Mouse (Mus musculus) bone marrow, adult 2 months (tissue): ENCODE measurements around the gene Gm4952. TPM values are rescaled to one million over a fixed set of nuclear protein-coding genes. Genes with fewer than 3 reads are reported as not detected.
"Not testable (repeated sequence)": the region's sequence is repeated elsewhere in the genome, so short reads cannot be mapped to it uniquely, and the experiment has no call there.

Experiments
- H3K27ac ChIP-seq: fragments of 200-500 bp; 2 replicates; pipeline ENCODE4 v1.5.1; 2012; ENCODE audit warnings: low read depth, mild to moderate bottlenecking, control low read depth, inconsistent platforms, low read length; ENCODE audit not compliant: control insufficient read depth, poor library complexity, insufficient read depth
- H3K4me1 ChIP-seq: fragments of 200-500 bp; 2 replicates; pipeline ENCODE4 v1.6.1; 2011; ENCODE audit warnings: low read length; ENCODE audit not compliant: control insufficient read depth, insufficient read depth
- H3K4me3 ChIP-seq: fragments of 200-500 bp; replicated peaks from 2 replicates; pipeline ENCODE3; 2011; ENCODE audit warnings: mild to moderate bottlenecking, low read depth, low read length, control low read depth; ENCODE audit not compliant: control insufficient read depth
- CTCF ChIP-seq: fragments of 200-500 bp; IDR thresholded peaks from 2 replicates; pipeline ENCODE4 v1.5.1; 2011; ENCODE audit warnings: low read length, control low read depth; ENCODE audit not compliant: control insufficient read depth, insufficient read depth
- POLR2A ChIP-seq: fragments of 200-500 bp; IDR thresholded peaks from 2 replicates; pipeline ENCODE4 v1.6.1; 2011; ENCODE audit warnings: low read depth, mild to moderate bottlenecking, control low read depth, low read length, borderline replicate concordance; ENCODE audit not compliant: control insufficient read depth
- WGBS: fragments of 180-500 bp; shearing (Covaris S2); methylation state at CpG from one replicate; pipeline ENCODE4 v1.1.7; 2018; 5-methylcytosine and 5-hydroxymethylcytosine counted together
- polyA plus RNA-seq: library from polyadenylated mRNA; stranded (reverse); fragments of >200 nt; gene quantifications from 2 replicates; pipeline ENCODE4 v1.2.4, GENCODE M21; 2011; ENCODE audit warnings: low replicate concordance; ENCODE audit not compliant: missing spikeins, insufficient read depth, insufficient read length

Gm4952 gene
- polyA plus RNA-seq, 1 experiment: not detected

DNA sequence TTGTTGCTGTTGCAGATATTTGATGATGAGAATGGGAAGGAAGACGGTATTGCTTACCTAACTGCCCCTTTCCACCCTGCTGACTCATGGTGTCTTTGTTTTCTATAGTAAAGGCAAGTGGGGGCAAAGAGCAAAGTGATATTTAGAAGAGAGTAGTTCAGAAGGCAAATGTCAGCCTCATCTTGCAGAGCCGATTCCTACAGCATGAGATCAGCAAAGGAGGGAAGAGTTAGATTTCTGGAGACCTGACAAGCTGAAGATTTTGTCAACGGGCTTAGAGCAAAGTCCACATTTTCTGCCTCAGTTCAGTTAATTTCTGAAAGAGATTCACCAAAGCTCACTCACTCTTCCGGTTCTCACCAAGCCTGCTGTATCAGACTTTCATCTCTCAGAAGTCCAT, 33.4 kb downstream of the Gm4952 start, which contains the start of gene Glyat:
Gene Glyat, plus strand, starts transcription at position 133 of the 400 bp plus-strand sequence.
- H3K27ac ChIP-seq: no peak within 1 kb of the TSS
- no peak within 1 kb of the TSS for H3K4me3 ChIP-seq
- TF ChIP-seq POLR2A (no peak), CTCF (no peak)
- no peaks in the 10 kb centered on the region for H3K4me1 ChIP-seq
- WGBS: 51% methylated on average over 4 of the region's 4 CpGs

GRCm38 (mm10) chr19:12634259-12634658, 34.5 kb downstream of the Gm4952 start:
- WGBS: 84% methylated on average over 3 of the region's 3 CpGs
- no peak for TF ChIP-seq POLR2A
- no peak for TF ChIP-seq CTCF
- Histone ChIP-seq H3K27ac (no peak overlapping the region), H3K4me3 (no peak overlapping the region), H3K4me1 (no peaks in the 10 kb centered on the region)

GRCm38 (mm10) chr19:12634963-12635362, 35.2 kb downstream of the Gm4952 start:
- 71% methylated on average over 4 of the region's 4 CpGs for WGBS
- Histone ChIP-seq H3K4me1 (no peaks in the 10 kb centered on the region), H3K4me3 (no peak overlapping the region), H3K27ac (no peak overlapping the region)
- no peak for TF ChIP-seq CTCF
- no peak for TF ChIP-seq POLR2A

DNA sequence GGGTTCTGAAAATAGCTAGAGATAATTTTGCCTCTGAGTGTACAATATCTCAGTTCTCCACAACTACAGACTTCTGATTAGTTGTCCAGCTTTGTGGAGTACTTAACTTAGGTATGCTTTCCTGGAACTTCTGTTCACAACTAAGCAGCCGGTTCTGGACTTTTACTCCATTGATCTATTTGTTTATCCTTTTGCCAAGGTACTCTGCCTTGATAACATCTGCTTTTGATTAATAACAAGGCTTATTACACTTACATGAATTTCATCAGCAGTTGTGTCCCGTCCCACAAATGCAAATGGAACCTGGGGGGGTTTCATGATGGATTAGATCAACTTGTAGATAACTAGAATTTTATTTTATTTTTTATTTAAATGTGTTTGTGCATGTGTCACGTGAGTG, 37.1 kb downstream of the Gm4952 start:
- TF ChIP-seq POLR2A (no peak), CTCF (no peak)
- WGBS: 70% methylated on average over 3 of the region's 3 CpGs
- H3K4me3 ChIP-seq: no peak overlapping the region
- H3K4me1 ChIP-seq: no peaks in the 10 kb centered on the region
- no peak overlapping the region for H3K27ac ChIP-seq

- H3K4me3 ChIP-seq: no peak overlapping the region
- WGBS: 65% methylated on average over 1 of the region's 1 CpGs
- no peak for TF ChIP-seq POLR2A
- no peak for TF ChIP-seq CTCF
- no peaks in the 10 kb centered on the region for H3K4me1 ChIP-seq
- H3K27ac ChIP-seq: no peak overlapping the region
Observed at GRCm38 (mm10) chr19:12638049-12638448, 38.3 kb downstream of the Gm4952 start.

GRCm38 (mm10) chr19:12649511-12649910, 49.7 kb downstream of the Gm4952 start:
- H3K4me3 ChIP-seq: no peak overlapping the region
- no peak for TF ChIP-seq POLR2A
- TF ChIP-seq CTCF: no peak
- no peak overlapping the region for H3K27ac ChIP-seq
- H3K4me1 ChIP-seq: no peaks in the 10 kb centered on the region

DNA sequence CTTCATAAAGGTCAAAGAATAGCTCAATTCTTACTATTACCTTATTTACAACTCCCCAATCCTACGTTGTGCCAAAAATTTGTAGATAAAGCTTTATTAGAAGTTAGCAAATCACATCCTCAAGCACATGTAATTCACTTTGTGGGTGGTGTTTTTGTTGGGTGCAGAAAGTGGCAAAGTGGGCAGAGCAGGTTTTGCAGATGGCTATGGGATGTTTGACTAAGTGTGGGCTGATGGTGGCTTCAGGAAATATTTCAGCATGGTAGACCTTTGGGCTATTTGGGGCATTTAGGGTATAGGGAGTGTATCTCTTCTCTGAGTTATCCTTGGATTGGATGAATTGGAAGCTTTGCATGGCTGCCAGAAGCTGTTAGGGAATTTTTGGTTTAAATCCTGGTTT, 66.4 kb downstream of the Gm4952 start:
- Histone ChIP-seq H3K4me1 (no peaks in the 10 kb centered on the region), H3K27ac (no peak overlapping the region), H3K4me3 (no peak overlapping the region)
- 78% methylated on average over 1 of the region's 1 CpGs for WGBS
- no peak for TF ChIP-seq POLR2A
- TF ChIP-seq CTCF: no peak

DNA sequence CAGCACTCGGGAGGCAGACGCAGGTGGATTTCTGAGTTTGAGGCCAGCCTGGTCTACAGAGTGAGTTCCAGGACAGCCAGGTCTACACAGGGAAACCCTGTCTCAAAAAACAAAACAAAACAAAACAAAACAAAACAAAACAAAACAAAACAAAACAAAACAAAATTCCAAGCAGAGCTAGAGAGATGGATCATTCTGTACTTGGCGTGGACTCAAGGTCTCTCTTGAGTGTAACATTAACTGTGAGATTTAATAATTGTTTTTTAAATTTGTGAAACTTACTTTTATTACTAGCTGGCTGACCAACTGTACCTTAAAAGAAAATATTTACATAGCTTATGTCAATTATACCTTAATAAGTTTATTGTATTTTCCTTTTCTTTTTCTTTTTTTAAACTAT, 68.8 kb downstream of the Gm4952 start:
- not testable (repeated sequence) for H3K27ac ChIP-seq, H3K4me1 ChIP-seq, H3K4me3 ChIP-seq
- WGBS: 92% methylated on average over 3 of the region's 3 CpGs

DNA sequence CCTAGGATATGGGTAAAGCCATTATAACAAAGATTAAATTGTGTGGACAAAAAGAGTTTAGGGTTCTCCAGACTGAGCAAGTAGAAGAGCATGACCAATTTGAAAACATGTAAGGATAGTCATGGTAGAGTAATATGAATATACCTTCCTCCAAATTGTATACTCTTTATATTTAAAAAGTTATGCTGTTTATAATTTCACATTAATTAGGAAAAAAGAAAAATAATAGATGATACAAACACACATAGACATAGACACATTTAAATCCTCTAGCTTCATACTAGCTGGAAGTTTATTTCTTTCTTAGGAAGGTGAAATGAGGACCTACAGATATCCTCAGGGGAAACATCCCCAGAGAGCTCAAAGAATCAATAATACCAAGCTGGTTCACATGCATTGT, 70.4 kb downstream of the Gm4952 start, which contains the start of gene Olfr1442:
Gene Olfr1442, plus strand, starts transcription at position 301 of the 400 bp plus-strand sequence.
- Histone ChIP-seq H3K4me1 (no peaks in the 10 kb centered on the region), H3K4me3 (no peak within 1 kb of the TSS)
- TF ChIP-seq POLR2A (no peak), CTCF (no peak)

DNA sequence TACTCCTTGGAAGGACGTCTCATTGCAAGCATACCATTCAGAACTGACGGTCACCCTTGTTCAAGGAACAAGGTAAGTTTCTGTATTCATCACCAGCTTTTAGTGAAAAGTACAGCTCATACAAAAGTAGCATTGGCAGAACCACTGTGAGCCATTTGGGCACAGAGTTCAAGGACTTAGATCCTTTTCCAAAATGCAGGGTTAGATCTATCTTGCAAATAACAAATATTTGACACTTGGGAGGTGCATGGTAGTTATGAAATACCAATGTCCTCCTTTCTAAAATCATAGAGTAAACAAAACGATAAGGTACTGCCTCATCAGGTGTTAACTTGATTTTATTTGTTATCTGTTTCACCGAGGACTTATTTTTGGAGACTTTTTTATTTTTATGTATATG, 71.3 kb downstream of the Gm4952 start:
- Histone ChIP-seq H3K4me3 (no peak overlapping the region), H3K4me1 (no peaks in the 10 kb centered on the region), H3K27ac (no peak overlapping the region)
- no peak for TF ChIP-seq CTCF
- no peak for TF ChIP-seq POLR2A
- 73% methylated on average over 4 of the region's 4 CpGs for WGBS

More for the DNA sequence above, 70.4 kb downstream of the Gm4952 start, which contains the start of gene Olfr1442:
- no peak within 1 kb of the TSS for H3K27ac ChIP-seq
